Mouse (Mus musculus) olfactory bulb, adult 2 months (tissue): ENCODE measurements around the gene Nodal.

Experiments
- CTCF ChIP-seq: fragments of 200-500 bp; IDR thresholded peaks from 2 replicates; pipeline ENCODE4 v1.5.1; 2012; ENCODE audit warnings: low read depth, mild to moderate bottlenecking, low read length, moderate library complexity; ENCODE audit not compliant: insufficient read depth
- POLR2A ChIP-seq: fragments of 200-500 bp; IDR thresholded peaks from 2 replicates; pipeline ENCODE4 v1.6.1; 2012; ENCODE audit warnings: mild to moderate bottlenecking, low read depth, low read length, moderate library complexity; ENCODE audit not compliant: insufficient read depth

DNA sequence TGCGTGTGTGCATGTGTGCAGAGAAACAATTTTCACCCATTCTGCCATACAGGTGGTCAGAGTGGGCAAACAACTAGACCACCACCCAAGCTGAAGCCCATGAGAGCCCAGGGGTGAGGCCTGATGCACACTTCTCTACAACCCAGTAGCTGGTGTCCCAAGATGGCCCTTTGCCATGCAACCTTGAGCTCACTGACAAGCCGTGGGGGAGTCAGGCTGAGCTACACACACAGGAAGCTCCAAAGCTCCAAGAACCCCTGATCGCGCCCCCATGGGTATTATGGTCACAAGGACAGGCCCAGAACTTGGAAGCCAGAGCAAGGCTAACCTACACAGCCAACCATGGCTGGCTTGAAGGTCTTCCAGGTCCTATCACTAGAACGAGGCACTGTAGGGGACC lies 39.7 kb upstream of the Nodal start:
- no peak for TF ChIP-seq POLR2A
- no peak for TF ChIP-seq CTCF
